Mouse (Mus musculus): ENCODE data around the gene Slfn3.
"Not testable (repeated sequence)": the region's sequence is repeated elsewhere in the genome, so short reads cannot be mapped to it uniquely, and the experiment has no call there.

DNA sequence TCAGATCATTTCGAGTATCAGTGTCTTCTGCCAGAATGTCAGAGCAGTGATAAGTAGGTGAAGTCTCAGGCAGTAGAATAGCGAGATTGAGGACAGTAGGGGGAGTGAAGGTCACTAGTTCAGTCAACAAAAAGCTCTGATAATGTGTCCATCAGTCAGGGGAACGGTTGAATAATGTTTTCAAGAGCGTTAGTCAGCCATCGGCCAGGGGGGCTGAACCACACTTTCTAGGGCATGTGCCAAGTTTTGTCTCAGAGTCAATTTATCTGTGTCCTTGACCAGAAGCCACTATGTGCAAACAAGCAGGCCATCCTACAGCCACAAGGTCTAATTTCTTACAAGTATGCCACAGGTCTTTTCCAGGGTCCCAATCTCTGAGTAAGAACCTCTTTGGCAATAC lies 66.1 kb downstream of the Slfn3 start:
- not testable (repeated sequence) for TF ChIP-seq CTCF, POLR2A (IDR thresholded peaks at IDR 0.05; ENCODE audit: insufficient read depth, low read depth, low read length)
